Mouse (Mus musculus) forebrain, postnatal 0 days (tissue): ENCODE measurements at regions not wholly inside any gene's neighbourhood (a gene's known extent, or its start where the extent isn't known, plus 50 kb on each side); places are given as distances from the start of the nearest gene placed in this dataset.

Source experiments
- ATAC-seq: fragments of 200-750 bp; cut with Nextera tagmentation; 2 replicates; pipeline ENCODE4 v1.8.0; 2017; ENCODE audit warnings: mild to moderate bottlenecking, moderate library complexity
- DNase-seq: peaks from one replicate; pipeline ENCODE4 v3.0.0-alpha.2; 2015
- H3K27ac ChIP-seq: fragments of 300-500 bp; sonication (generic); 2 replicates; pipeline ENCODE4 v1.5.1; 2014; ENCODE audit warnings: low read depth, mild to moderate bottlenecking, antibody characterized with exemption, low read length, moderate library complexity, mixed read lengths
- H3K27me3 ChIP-seq: fragments of 300-500 bp; sonication (generic); 2 replicates; pipeline ENCODE4 v1.6.1; 2014; ENCODE audit warnings: mild to moderate bottlenecking, low read length, mixed read lengths; ENCODE audit not compliant: insufficient read depth
- H3K36me3 ChIP-seq: fragments of 300-500 bp; sonication (generic); 2 replicates; pipeline ENCODE4 v1.6.1; 2014; ENCODE audit warnings: mild to moderate bottlenecking, moderate library complexity; ENCODE audit not compliant: insufficient read depth
- H3K4me1 ChIP-seq: fragments of 300-500 bp; sonication (generic); 2 replicates; pipeline ENCODE4 v1.6.1; 2014; ENCODE audit warnings: antibody characterized with exemption; ENCODE audit not compliant: insufficient read depth
- H3K4me2 ChIP-seq: fragments of 300-500 bp; sonication (generic); 2 replicates; pipeline ENCODE4 v1.6.1; 2014; ENCODE audit warnings: low read depth, mild to moderate bottlenecking, moderate library complexity
- H3K4me3 ChIP-seq: fragments of 300-500 bp; sonication (generic); 2 replicates; pipeline ENCODE4 v1.5.1; 2014; ENCODE audit warnings: low read depth, low read length, mixed read lengths
- H3K9ac ChIP-seq: fragments of 300-500 bp; sonication (generic); 2 replicates; pipeline ENCODE4 v1.6.1; 2014; ENCODE audit warnings: mild to moderate bottlenecking
- H3K9me3 ChIP-seq: fragments of 300-500 bp; sonication (generic); 2 replicates; pipeline ENCODE4 v1.6.1; 2016; ENCODE audit warnings: low read length
- CTCF ChIP-seq: sonication (generic); IDR thresholded peaks from 2 replicates; pipeline ENCODE4 v1.5.1; 2016; ENCODE audit warnings: antibody characterized with exemption, control low read depth, low read depth
- WGBS: fragments of 180-500 bp; shearing (Covaris S2); extraction: QIAGEN DNeasy Blood & Tissue Kit; methylation state at CpG from one replicate; pipeline ENCODE4 v1.1.7; 2014; 5-methylcytosine and 5-hydroxymethylcytosine counted together

GRCm38 (mm10) chr7:137609752-137610151 is 172.3 kb downstream of the Glrx3 start:
- Histone ChIP-seq H3K27me3 (no peaks in the 10 kb centered on the region; the same call in 1 of the 2 replicates), H3K9ac (no peak overlapping the region), H3K4me1 (0 out of 2 replicates have a peak, but pooled peaks cover 3% of the 10 kb centered on the region), H3K4me2 (no peak overlapping the region), H3K9me3 (no peaks in the 10 kb centered on the region), H3K4me3 (no peak overlapping the region), H3K36me3 (no peaks in the 10 kb centered on the region), H3K27ac (no peak overlapping the region)
- no peak for TF ChIP-seq CTCF
- WGBS = 82% methylated on average over 6 of the region's 6 CpGs
- no peak for DNase-seq
- ATAC-seq = no peak

GRCm38 (mm10) chr7:137611363-137611762 is 173.9 kb downstream of the Glrx3 start:
- DNase-seq = no peak
- Histone ChIP-seq H3K27me3 (no peaks in the 10 kb centered on the region; the same call in 1 of the 2 replicates), H3K27ac (no peak overlapping the region), H3K9me3 (no peaks in the 10 kb centered on the region), H3K36me3 (no peaks in the 10 kb centered on the region), H3K4me3 (no peak overlapping the region), H3K4me1 (0 out of 2 replicates have a peak, but pooled peaks cover 3% of the 10 kb centered on the region), H3K4me2 (no peak overlapping the region), H3K9ac (no peak overlapping the region)
- no peak for ATAC-seq
- TF ChIP-seq CTCF = no peak
- 52% methylated on average over 6 of the region's 6 CpGs for WGBS

GRCm38 (mm10) chr7:137611891-137612522 is 174.6 kb downstream of the Glrx3 start:
- H3K4me2 ChIP-seq = no peak overlapping the region
- no peak overlapping the region for H3K4me3 ChIP-seq
- no peak overlapping the region for H3K9ac ChIP-seq
- WGBS = 29% methylated on average over 7 of the region's 7 CpGs
- no peaks in the 10 kb centered on the region for H3K9me3 ChIP-seq
- no peak overlapping the region for H3K27ac ChIP-seq
- no peaks in the 10 kb centered on the region; the same call in 1 of the 2 replicates for H3K27me3 ChIP-seq
- DNase-seq (no peak), ATAC-seq (no peak)
- H3K36me3 ChIP-seq = no peaks in the 10 kb centered on the region
- 0 out of 2 replicates have a peak, but pooled peaks cover 3% of the 10 kb centered on the region for H3K4me1 ChIP-seq
- TF ChIP-seq CTCF = no peak

DNA sequence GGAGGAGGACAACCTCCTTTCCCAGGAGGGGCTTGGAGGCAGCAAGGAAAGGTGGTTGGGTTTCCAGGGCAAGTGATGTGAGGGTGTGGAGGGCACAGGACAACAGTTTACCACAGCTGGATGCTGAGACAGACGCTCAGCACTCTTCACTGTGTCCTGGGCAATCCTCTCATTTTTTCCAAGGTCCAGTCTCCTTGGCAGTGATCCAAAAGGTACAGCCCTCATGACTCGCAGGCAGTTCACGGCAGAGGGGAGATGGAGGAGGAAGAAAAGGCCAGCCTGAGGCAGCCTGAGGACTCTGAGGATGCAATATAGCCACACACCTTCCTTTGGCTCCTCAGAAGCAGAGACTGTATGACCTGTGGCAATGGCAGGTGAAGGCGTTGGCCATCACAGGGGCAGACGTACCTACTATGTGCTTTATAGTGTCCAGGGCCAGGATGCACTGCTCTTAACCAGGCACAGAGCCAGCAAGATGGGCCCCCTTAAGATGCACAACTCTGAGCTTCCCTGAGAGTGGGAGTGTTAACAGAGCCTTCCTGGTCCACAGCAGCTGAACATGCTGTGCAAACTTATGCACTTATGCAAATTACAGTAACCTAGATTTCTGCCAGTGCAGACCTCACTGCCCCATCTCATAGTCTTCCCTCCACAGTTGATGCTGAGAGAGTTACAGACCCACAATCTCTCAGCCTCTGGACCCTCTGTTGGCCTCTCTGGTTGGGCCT is 181.2 kb downstream of the Glrx3 start:
- TF ChIP-seq CTCF = no peak
- H3K27ac ChIP-seq = no peak overlapping the region
- no peaks in the 10 kb centered on the region for H3K9me3 ChIP-seq
- no peak for DNase-seq
- no peak overlapping the region for H3K4me3 ChIP-seq
- no peaks in the 10 kb centered on the region for H3K27me3 ChIP-seq
- no peak for ATAC-seq
- 65% methylated on average over 5 of the region's 5 CpGs for WGBS
- H3K4me2 ChIP-seq = no peak overlapping the region
- H3K4me1 ChIP-seq = no peaks in the 10 kb centered on the region
- no peak overlapping the region for H3K9ac ChIP-seq
- H3K36me3 ChIP-seq = no peaks in the 10 kb centered on the region

DNA sequence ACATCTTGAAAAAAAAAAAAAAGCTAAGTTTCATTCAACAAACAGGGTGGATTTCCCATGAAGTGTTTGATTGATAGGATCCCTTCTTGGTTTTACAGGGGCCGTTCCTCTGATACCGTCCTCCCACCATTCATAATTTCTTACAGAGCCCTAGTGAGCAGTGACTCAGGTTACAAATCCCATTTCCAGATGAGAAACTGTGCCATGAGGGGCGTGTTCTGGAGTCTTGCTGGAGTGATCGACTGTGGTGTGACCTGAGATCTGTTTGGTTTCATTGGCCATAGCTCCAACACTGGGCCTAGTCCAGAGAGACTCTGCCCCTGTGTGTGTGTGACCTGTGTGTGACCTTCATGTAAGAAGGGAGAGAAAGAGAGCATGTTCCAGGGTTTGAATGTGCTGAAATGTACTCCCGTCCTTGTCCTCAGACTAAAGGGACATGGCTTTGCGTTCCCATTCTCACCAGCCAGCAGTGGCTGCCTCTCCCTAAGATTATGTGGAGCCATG is 181.9 kb downstream of the Glrx3 start:
- Histone ChIP-seq H3K36me3 (no peaks in the 10 kb centered on the region), H3K4me2 (no peak overlapping the region), H3K27me3 (no peaks in the 10 kb centered on the region), H3K9ac (no peak overlapping the region), H3K27ac (no peak overlapping the region), H3K4me1 (no peaks in the 10 kb centered on the region), H3K4me3 (no peak overlapping the region), H3K9me3 (no peaks in the 10 kb centered on the region)
- no peak for TF ChIP-seq CTCF
- ATAC-seq (no peak), DNase-seq (no peak)
- WGBS = 73% methylated on average over 6 of the region's 6 CpGs

DNA sequence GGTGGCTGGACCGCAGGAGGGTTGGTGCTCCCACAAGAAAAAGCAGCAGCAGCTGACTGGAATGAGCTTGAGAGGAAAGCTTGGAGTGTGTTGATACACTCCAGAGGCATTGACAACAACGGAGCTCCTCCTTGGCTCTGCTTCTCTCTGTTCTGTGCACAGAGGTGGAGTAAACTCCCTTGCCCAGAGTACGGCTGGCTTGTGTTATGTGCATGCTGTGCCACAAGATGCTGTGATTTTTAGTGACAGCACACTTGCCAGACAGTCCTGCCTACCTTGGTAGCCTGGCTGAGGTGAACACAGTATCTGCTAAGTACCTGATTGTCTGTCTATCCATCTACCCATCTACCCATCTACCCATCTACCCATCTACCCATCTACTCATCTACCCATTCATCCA is 190.9 kb downstream of the Glrx3 start:
- WGBS = 81% methylated on average over 3 of the region's 3 CpGs

GRCm38 (mm10) chr7:137629540-137629939 is 192.1 kb downstream of the Glrx3 start:
- Histone ChIP-seq H3K4me1 (no peaks in the 10 kb centered on the region), H3K9ac (no peak overlapping the region), H3K4me3 (no peak overlapping the region), H3K9me3 (no peaks in the 10 kb centered on the region), H3K4me2 (no peak overlapping the region), H3K36me3 (no peaks in the 10 kb centered on the region), H3K27ac (no peak overlapping the region), H3K27me3 (no peaks in the 10 kb centered on the region)
- 64% methylated on average over 5 of the region's 5 CpGs for WGBS
- peak; percentile 79 for DNase-seq
- TF ChIP-seq CTCF = no peak
- peak; percentile 58 for ATAC-seq

More for the DNA sequence above, 190.9 kb downstream of the Glrx3 start:
- Histone ChIP-seq H3K4me3 (no peak overlapping the region), H3K36me3 (no peaks in the 10 kb centered on the region), H3K9ac (no peak overlapping the region), H3K27ac (no peak overlapping the region), H3K27me3 (no peaks in the 10 kb centered on the region), H3K9me3 (no peaks in the 10 kb centered on the region), H3K4me2 (no peak overlapping the region), H3K4me1 (no peaks in the 10 kb centered on the region)
- no peak for ATAC-seq
- DNase-seq = no peak
- TF ChIP-seq CTCF = no peak
